Mouse (Mus musculus): ENCODE data around the gene Cd200r1. TPM values are rescaled to one million over a fixed set of nuclear protein-coding genes. Genes with fewer than 3 reads are reported as not detected.
A peak's percentile ranks its signal among the peaks of the same experiment; 100 is the strongest.

Cd200r1 gene
- under 1 TPM in 1 of 2 experiments, not detected in 1; 0.26 TPM for total RNA-seq (2021)
- long read RNA-seq, experiment 1, result 0 reads
- long read RNA-seq, experiment 2, result 0 reads

GRCm38 (mm10) chr16:44765555-44766319 lies at the start of gene Cd200r1:
Cd200r1 (plus strand) TSS chr16:44765736.
- no peak for DNase-seq (ENCODE audit: low spot score in 2 of 2)
- TF ChIP-seq CTCF (conservative IDR thresholded peaks at IDR 0.05), result no peak
- Histone ChIP-seq H3K27ac (no peak within 1 kb of the TSS), H3K4me3 (no peak within 1 kb of the TSS)

- DNase-seq (ENCODE audit: low spot score in 2 of 2), result peak in 1 of 2 experiments; percentile 30
- peak overlapping the region; percentile 43 for H3K27ac ChIP-seq
- H3K4me3 ChIP-seq, result no peak overlapping the region
- TF ChIP-seq CTCF (conservative IDR thresholded peaks at IDR 0.05), result peak; percentile 91
Measured at GRCm38 (mm10) chr16:44716305-44717140, 49.0 kb upstream of the Cd200r1 start.

- no peak overlapping the region for H3K27ac ChIP-seq
- no peak for DNase-seq (ENCODE audit: low spot score in 2 of 2)
- TF ChIP-seq CTCF (conservative IDR thresholded peaks at IDR 0.05), result no peak
- no peak overlapping the region for H3K4me3 ChIP-seq
Measured at GRCm38 (mm10) chr16:44717141-44717634, 48.3 kb upstream of the Cd200r1 start.

- H3K4me3 ChIP-seq, result no peak overlapping the region
- no peak for DNase-seq (ENCODE audit: low spot score in 2 of 2)
- H3K27ac ChIP-seq, result no peak overlapping the region
- peak; percentile 74 for TF ChIP-seq CTCF (conservative IDR thresholded peaks at IDR 0.05)
Measured at GRCm38 (mm10) chr16:44717838-44718237, 47.7 kb upstream of the Cd200r1 start.

GRCm38 (mm10) chr16:44719349-44719748 lies 46.2 kb upstream of the Cd200r1 start:
- no peak overlapping the region for H3K27ac ChIP-seq

GRCm38 (mm10) chr16:44720518-44720917 lies 45.0 kb upstream of the Cd200r1 start:
- Histone ChIP-seq H3K27ac (no peak overlapping the region), H3K4me3 (no peak overlapping the region)
- peak; percentile 76 for TF ChIP-seq CTCF (conservative IDR thresholded peaks at IDR 0.05)
- no peak for DNase-seq (ENCODE audit: low spot score in 2 of 2)

More at GRCm38 (mm10) chr16:44719349-44719748, 46.2 kb upstream of the Cd200r1 start:
- no peak for DNase-seq (ENCODE audit: low spot score in 2 of 2)
- TF ChIP-seq CTCF (conservative IDR thresholded peaks at IDR 0.05), result peak; percentile 19; the same call in 1 of the 2 replicates
- no peak overlapping the region for H3K4me3 ChIP-seq

- Histone ChIP-seq H3K27ac (no peak overlapping the region), H3K4me3 (no peak overlapping the region)
- no peak for DNase-seq (ENCODE audit: low spot score in 2 of 2)
- TF ChIP-seq CTCF (conservative IDR thresholded peaks at IDR 0.05), result no peak
Measured at GRCm38 (mm10) chr16:44722666-44723065, 42.9 kb upstream of the Cd200r1 start.

GRCm38 (mm10) chr16:44724083-44724787 lies 41.3 kb upstream of the Cd200r1 start, which contains the start of gene Nepro:
Nepro (plus strand) TSS chr16:44724301.
- peak; percentile 88 to 92 for DNase-seq (ENCODE audit: low spot score in 2 of 2)
- Histone ChIP-seq H3K27ac (peak within 1 kb of the TSS; percentile 94), H3K4me3 (peak within 1 kb of the TSS; percentile 77)

GRCm38 (mm10) chr16:44724847-44725246 lies 40.7 kb upstream of the Cd200r1 start:
- TF ChIP-seq CTCF (conservative IDR thresholded peaks at IDR 0.05), result no peak
- Histone ChIP-seq H3K4me3 (peak overlapping the region; percentile 77), H3K27ac (peak overlapping the region; percentile 94)
- peak; percentile 31 to 45 for DNase-seq (ENCODE audit: low spot score in 2 of 2)

More at GRCm38 (mm10) chr16:44724083-44724787, 41.3 kb upstream of the Cd200r1 start, which contains the start of gene Nepro:
- no peak for TF ChIP-seq CTCF (conservative IDR thresholded peaks at IDR 0.05)

GRCm38 (mm10) chr16:44725286-44726223 lies 40.0 kb upstream of the Cd200r1 start:
- Histone ChIP-seq H3K4me3 (peak overlapping the region; percentile 77), H3K27ac (peak overlapping the region; percentile 94)
- TF ChIP-seq CTCF (conservative IDR thresholded peaks at IDR 0.05), result peak; percentile 95
- peak; percentile 83 to 86 for DNase-seq (ENCODE audit: low spot score in 2 of 2)

GRCm38 (mm10) chr16:44727525-44727924 lies 38.0 kb upstream of the Cd200r1 start:
- no peak for DNase-seq (ENCODE audit: low spot score in 2 of 2)
- TF ChIP-seq CTCF (conservative IDR thresholded peaks at IDR 0.05), result no peak
- Histone ChIP-seq H3K4me3 (no peak overlapping the region), H3K27ac (no peak overlapping the region)
